Mouse (Mus musculus) kidney, postnatal 36 days (tissue): ENCODE measurements at regions not wholly inside any gene's neighbourhood (a gene's known extent, or its start where the extent isn't known, plus 50 kb on each side); places are given as distances from the start of the nearest gene placed in this dataset.

Experiments used
- DNase-seq, 2 experiments: peaks; one replicate each; pipeline ENCODE4 v3.0.0; 2021 to 2022; ENCODE audit warnings: mixed read lengths in 2 of 2

DNA sequence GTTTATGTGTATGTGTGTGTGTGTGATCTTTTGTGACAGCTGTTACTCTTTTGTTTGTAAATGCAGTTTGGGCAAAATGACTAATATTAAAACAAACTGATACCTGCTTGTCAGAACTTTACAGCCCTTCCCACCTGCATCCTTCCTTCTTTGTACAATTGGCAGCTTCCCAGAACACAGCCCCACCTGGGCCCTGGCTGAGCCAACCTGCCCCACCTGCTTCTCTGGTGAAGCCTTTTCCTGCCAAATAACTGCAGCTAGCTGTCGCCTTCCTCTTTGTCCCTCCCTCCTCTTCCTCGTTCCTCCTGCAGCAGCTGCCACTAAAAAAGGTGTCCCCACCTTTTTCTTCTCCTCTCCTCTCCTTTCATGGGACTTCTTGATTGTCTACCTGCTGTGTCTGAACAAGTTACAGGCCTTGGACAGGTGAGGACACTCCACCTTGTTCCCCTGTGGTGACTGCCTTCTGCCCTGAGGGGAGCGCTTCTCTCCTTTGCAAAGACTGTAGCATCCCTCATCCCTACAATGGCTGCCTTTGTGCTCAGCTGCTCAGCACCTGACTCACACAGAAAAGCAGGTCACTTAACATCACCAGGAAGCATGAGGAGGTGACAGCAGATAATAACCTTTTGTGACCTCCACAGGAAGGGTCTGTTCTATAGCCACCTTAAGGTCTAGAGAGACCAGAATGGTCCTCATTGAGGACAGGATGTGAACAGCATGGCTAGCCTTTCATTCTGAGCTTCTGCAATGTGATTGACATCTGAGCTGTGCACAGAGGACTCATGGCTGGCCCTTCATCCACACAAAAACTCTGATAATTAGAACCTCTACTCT is 295.2 kb downstream of the Epha4 start:
- DNase-seq, result no peak

DNA sequence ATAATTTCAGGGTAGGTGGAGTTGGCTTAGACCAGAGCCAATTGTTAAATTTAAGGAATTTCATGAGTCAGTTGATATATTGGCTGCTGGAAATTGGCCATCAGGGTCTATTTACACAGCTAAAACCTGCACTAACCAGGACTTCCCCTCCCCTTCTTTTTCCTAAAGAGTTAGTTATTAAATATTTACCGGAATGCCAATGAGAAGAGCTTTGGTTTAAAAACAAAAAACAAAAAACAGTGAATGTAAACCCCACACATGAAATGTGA is 294.6 kb downstream of the Epha4 start:
- DNase-seq, result no peak

DNA sequence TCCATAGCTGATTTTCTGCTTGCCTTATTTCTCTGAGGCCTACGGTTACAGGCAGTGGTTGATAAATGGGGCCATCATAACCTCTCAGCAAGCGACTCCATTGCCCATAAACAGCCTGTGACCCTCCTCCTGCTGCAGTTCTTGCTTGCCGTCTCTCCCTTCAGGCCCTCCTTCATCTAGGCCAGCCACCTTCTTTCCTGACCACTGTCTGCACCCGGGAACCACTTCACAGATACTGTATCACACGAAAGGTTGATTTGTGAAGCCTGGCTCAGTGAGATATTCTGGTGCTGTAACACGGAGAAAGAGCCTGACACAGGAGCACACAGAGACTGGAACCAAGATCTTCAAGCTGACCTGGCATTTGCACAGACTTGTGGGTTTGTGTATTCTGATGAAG is 294.1 kb downstream of the Epha4 start:
- DNase-seq, result no peak

DNA sequence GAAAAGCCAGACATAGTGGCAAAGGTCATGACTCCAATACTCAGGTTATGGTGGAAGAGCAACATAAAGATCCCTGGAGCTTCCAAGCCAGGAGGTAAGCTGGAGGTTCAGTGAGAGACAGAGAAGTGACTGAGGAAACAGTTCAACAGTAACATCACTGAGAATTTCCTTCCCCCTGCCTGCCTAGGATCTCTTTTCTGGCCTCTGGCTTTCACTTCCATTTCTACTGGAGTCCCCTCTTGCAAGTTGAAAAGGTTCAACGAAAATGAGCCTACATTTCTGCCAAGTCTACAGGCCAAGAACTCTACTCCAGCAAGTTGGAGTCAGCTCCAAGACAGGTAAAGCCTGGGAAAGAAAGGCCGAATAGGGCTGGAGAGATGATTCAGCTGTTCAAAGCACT is 293.0 kb downstream of the Epha4 start:
- DNase-seq, result no peak

DNA sequence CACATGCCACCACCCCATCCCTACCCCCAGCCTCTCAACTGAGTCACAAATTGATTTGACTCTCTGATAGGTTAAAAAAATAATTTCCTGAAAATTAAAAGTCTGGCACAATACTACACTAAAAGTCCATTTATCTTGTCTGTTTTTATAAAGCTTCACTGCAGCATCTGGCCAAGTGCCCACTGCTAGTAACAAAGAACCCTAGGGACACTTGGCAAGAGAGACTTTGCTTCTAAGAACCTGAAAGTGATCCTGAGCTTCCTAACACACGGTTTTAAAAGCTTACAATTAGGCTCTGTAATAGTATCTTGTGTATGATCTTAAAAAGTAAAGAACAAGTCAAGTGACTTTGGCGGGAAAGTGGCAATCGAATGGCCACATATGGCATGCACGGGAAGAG is 288.3 kb downstream of the Epha4 start:
- peak; percentile 70 to 78 for DNase-seq

DNA sequence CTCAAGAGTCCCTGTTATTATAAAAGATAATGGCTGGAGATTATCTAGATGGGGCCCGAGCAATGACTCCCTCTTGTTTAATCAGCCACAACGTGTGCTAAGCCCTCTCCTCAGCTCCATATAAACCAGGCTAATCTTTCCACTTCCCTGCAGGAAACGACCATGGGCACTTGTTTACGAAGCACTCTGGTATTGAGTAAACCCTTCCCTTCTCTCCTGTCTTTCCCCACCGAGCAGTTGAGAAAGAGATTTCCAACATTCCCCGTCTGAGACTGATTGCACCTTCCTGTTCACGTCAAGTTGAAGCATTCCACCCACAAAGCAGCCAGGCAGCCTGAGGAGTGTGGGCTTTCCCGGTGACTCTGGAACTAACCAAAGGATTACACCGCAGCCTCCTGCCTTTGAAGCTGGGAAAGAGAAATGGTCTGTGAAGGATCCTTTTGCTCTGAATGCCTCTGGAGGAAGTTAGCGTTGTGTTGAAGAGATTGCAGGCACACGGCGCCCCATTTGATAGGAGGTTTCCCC is 287.8 kb downstream of the Epha4 start:
- peak in 1 of 2 experiments; percentile 30 for DNase-seq

DNA sequence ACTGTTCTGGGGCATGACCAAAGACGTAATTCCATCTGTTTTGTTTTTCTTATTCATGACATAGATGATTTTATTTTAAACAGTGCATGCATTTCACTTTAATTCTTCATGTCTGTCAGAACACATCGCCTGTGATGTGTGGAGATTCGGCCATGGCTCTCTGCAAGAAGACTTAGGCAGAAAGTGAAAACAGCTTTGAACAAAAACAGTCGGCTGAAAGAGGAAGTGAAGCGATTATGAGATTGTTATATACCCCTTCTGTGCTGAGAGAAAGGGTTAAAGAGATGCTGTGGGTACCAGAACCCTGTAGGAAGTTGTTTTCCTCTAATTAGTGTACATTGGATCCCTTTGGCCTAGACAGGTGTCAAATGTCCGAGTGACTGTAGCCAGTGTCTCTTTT is 287.1 kb downstream of the Epha4 start:
- DNase-seq, result no peak

DNA sequence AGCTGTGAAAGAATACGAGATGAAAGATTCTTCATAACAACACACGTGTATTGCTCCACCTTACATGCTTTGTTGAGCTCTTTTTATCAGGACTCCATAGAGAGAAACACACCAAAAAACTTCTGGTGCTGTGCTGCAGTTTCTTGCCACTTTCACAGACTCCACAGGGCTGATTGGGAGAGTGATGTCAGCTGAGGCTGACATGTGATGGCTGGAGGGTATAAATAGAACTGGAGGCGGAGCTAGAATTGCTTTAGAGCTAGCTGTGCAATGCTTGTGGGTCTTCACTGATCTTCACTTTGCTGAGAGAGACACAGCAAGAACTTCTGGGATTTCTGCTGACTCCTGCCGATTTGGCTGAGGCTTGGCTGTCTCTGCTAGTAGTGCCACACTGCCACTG is 285.3 kb downstream of the Epha4 start:
- DNase-seq, result no peak

DNA sequence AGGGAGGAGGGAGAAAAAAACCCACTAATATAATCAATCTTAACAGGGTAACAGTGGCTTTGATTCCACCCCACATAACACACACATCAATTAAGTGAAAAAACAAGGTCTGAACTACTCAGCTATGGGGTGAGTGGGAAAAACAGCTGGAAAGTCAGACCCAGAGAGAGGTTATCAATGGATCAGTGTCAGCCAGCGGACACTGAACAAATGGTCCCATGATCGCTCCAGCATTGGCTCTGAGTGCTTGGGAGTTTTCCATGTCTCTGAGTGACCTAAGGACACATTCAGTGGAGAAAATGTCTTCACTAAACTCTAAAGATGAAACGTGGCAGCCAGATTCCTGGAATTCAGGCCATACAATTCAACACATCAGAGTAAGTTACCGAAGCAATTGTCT is 281.9 kb downstream of the Epha4 start:
- DNase-seq, result peak; percentile 23 to 50

DNA sequence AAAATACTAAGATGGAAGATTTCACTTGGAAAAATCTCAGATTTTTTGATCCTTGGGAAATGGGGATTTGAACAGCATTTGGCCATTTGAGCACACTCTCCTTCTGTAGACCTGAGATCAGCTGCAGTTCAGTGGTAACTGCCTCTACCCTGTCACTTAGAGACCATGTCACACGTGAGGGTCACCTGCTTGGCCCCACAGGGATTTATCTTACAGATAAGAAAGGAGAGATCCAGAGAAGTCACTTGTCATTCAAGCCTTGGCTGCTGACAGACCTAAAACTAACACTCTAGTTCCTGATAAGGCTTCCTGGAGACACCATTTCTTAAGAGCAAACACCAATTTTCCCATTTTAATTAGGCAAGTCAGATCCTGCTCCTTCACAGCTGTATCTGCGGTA is 270.2 kb downstream of the Epha4 start:
- no peak for DNase-seq

DNA sequence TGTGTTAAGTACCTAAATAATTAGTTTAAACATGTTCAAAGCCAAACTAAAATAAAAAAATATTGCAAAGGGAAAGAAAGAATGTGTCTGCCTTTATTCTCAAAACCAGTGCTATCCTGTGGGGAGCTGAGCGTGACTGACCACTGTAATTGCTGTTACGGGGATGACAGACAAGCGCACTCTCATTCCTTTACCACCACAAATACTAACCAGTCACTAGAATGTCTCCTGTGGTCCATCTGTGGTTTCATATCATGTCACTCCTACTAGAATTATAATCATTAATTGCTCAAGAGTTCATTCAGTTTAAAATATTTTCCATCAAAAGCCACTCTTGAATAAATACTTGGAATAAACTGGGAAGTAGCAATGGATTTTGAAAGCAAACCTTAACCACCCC is 268.8 kb downstream of the Epha4 start:
- no peak for DNase-seq

DNA sequence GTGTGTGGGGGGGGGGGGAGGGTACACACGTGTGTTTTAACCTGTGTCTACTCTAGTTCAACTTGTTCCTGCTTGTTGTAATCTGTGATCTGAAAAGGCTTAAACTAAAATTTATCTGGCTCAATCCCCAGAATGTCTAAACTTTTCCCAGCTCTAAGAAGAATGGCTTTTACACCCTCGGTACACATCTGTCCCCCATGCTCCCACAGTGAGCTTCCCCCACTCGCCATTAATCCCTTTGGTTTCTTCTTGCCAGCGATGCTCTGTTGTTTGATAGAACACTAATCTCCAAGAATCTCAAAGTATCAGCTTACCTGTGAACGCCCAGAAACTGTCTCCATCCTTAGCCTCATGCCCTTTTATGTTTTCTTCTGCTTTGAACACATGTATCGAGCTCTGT is 260.6 kb downstream of the Epha4 start:
- no peak for DNase-seq

DNA sequence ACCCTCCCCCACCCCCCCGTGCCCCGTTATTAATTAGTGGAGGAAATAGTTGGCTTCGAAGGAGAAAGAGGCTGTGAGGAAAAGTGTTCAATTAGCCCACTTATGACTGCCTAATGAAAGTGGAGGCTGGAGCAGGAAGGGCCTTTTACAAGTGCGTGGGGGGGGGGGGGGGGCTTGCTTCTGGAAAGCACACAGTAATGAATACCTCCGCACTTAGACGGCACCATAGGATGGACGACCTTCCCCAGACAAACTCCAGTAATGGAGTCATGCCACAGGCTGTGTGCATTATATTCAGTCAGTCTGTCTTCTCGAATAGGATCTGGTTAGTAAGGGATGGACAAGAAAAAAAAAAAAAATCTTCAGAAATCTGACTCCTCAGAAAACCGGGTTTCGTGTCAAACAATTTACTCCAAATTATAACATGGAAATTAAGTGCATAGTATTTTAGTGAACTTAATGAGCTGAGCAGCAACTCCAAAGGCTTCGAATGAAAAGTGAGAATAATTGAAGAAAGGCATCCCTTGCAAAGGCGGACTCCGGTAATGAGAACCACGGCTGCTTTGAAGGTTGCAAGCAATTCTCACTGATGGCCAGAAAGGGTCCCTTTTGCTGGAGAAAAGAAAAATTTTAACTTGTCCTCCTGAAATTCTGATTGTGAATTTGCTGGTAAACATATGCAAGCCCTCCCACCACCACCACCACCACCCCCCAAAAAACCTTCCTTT is 258.6 kb downstream of the Epha4 start:
- no peak for DNase-seq

DNA sequence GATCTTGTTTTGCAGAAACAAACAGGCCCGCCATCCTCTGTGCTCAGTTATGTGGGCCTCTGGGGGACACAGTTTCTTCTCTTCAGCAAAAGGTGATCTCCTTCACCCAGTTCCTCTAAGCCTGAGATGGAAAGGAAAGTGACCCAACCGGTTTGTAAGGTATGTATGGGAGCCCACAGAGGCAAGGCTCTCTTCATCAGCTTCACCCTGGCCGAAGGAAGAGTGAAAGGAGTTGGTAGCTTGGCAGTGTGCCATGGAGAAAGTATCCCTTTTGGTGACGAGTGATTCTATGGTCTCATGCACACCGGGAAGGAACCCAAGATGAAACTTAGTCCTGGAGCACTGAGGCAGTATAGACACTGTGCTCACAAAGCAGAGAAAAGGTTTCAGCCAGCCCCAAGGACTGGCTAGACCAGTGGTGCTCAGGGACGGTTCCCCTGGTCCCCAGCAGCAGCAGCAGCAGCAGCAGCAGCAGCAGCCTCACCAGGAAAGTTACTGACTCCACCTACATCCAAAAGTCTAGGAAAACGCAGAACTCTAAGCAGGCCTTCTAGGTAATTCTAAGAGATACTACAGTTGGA is 256.1 kb downstream of the Epha4 start:
- no peak for DNase-seq

DNA sequence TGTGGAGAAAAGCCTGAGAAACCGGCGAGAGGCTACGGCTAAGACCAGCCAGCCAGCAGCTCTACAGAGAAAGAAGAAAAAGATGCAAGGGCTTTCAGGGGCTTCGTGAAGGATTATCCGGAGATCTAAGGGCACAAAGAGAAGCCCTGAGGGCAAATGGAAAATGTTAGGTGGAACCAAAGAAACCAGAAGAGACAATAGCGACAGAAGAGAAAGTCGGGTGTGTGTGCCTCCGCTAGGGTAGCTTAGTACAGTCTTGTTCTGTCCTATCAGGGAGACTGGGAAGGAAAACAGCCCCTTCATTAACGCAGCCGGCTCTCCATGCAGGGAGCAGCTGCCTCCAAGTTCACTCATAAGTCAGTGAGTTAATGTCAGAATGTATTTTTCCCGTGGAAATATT is 255.1 kb downstream of the Epha4 start:
- no peak for DNase-seq

DNA sequence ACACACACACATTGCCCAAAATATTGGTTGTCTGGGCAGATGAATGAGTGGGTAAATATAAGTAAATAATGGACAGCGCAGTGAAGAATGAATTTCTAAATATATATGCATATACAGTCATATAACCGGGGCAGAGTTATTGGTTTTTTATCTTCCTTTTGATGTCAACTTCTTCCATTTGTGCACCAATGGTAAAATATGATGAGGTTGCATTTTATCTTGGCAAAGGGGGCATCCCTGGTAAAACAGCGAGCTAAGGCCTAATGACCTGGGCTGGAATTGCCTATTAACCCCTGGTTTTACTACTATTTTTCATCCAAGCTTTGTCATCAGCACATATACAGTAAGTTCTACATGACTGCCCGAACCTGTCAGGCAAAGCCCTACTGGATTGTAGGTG is 253.2 kb downstream of the Epha4 start:
- no peak for DNase-seq

DNA sequence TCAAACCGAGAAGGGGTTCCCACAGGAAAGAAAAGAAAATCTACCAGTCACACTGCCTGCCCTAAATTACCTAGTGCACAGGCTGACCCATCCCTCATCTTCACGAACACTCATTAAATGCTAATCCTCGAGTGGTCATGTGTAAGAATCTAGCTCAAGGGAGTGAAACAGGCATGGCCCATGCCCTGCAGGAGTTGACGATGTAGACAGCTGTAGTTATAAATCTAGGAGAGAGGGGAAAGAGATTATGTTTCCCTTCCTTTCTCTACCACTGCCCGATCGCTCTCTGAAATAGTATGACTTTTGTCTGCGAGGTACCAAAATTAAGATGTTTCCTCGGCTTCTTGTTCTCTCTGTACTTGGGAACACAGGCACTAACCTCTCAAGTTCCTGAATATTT is 249.2 kb downstream of the Epha4 start:
- DNase-seq, result no peak

DNA sequence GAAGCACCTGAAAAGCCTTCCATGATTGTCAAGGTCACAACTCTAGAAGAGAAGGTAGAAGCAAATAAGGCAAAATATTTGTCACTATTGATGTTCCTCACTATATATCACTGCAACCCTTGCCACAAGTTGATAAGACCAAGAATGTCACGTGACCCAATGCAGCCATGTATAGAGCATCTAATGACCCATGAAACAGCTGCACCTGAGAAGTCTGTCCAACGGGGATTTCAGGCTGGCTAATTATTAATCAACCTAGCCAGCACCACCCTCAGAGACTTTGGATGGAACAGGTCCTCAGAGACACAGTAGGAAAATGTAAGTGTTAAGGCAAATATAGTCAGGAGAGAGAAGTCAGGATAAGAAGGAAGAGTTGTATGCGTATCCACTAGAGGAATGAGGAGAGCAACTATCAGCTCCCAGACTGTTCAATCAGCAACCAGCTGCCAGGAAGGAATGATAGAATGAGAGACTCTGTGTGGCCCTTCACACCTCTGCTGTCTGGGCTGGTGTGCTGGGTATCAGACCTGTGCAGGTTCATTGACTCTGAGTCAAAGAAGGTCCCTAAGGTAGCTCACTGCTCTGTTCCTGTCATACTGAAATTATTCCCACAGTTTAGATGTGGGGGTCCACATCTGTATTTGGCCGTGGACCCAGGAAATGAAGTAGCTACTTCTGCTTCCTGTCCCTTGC is 247.4 kb downstream of the Epha4 start:
- peak; percentile 8 to 37 for DNase-seq

DNA sequence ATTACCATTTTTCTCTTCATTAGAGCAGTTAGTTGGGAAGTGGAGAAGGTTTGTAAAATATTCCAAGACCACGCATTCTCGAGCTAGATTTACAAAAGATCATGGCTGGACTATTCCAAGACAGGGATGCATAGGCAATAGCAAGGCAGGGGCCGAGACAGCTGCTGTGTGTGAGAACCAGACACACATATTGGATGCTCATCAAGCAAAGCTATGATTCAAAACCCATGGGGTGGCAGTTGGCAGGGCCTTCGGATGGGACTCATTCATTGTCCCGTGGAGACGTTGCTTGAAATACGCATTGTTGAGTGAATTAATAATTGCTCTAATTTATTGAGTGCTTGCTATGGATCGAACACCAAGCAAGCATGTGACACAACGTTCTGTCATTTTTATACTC is 239.6 kb downstream of the Epha4 start:
- DNase-seq, result no peak

DNA sequence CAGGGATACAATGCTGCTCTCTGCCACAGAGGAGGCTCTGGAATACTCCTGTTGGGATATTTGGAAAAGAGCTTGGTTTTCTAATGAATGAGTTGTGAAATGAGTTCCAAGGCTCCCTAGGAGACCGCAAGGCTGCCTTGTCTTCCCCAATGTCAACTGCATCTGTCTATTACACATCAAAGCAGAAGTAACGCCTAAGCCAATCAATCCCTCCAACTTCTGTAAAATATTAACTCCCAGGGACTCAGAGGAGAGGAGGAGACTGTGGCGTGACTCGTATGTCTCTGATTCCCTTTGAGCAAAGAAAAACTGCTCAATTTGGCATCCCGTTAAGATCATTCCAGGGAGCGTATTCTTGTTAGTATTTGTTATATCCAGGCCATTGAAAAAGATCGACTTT is 235.3 kb downstream of the Epha4 start:
- DNase-seq, result peak; percentile 5 to 12

DNA sequence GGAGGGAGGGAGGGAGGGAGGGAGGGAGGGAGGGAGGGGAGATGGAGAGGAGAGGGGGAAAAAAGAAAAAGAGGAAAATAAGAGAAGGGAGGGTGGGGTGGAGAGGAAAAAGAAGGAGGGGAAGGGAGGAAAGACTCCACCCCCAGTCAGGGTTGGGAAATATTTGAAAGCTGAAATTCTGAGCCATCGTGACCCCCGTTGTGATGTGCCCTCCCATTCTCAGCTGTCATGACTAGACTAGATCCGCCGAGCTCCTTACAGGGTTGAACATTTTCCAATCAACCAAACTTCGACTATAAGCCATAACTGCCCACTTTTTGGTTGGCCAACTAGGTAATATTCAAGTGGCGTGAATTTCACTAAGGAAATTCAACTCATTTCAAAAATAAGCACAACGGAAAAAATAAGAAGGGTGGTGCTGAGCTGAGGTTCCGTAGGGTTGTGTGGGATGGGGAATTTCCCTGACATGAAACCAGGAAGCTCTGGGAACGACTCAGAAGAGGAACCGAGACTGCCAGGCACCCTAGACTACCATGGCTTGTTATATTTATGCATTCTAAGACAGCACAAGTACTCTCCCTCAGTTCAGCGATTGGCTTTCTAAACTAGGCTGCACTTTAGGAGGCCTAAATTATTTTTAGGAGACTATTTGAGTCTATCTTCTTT is 234.4 kb downstream of the Epha4 start:
- DNase-seq, result no peak

DNA sequence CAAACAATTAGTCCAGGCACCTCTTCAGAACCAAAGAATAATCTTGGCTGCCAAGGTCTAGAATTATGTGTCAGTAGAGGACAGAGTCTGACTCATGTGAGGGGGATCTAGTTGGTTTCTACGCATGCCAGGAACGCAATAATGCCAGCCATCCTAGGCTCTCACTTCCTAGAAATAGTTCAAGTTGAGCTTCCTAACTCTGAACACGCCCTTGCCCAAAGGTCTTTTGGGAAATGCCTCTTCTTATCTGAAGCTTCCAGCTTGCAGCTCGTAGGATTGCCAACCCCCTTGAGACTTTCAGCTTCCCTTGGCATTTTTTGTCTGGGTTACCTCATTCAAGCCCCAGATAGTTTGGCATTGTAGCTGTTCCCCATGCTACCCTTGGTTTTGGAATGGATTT is 233.1 kb downstream of the Epha4 start:
- DNase-seq, result no peak

DNA sequence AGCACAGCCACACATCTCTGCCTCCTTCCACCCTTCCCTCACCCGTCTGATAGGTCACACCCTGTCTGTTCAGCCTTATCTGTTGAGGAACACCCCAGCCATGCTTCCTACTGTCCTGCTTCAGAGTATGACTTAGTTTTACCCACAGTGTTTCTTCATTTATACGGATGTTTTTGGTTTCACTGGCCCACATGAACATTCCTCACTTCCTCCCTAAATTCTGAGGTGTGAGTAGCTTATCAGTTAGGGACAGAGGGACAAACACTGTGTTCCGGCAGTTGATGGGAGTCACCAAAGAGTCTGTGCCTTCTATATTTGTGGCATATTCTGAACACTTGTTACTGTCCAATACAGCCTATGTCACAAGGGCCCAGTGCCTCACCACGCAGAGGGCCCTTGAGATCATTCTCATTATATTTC is 216.2 kb downstream of the Epha4 start:
- DNase-seq, result no peak
